Mouse (Mus musculus) neural tube, embryonic 13.5 days (tissue): ENCODE measurements around the gene Miga2. TPM values are rescaled to one million over a fixed set of nuclear protein-coding genes. Genes with fewer than 3 reads are reported as not detected.
A peak's percentile ranks its signal among the peaks of the same experiment; 100 is the strongest.

Experiments
- ATAC-seq: fragments of 200-750 bp; cut with Nextera tagmentation; 2 replicates; pipeline ENCODE4 v1.8.0; 2017; ENCODE audit warnings: low read depth, mild to moderate bottlenecking, moderate TSS enrichment, moderate library complexity
- H3K27ac ChIP-seq: fragments of 300-500 bp; sonication (generic); replicated peaks from 2 replicates; pipeline ENCODE4 v1.5.1; 2015; ENCODE audit warnings: moderate library complexity, mild to moderate bottlenecking, inconsistent platforms
- H3K27me3 ChIP-seq: fragments of 300-500 bp; sonication (generic); 2 replicates; pipeline ENCODE4 v1.6.1; 2015; ENCODE audit warnings: mild to moderate bottlenecking, inconsistent platforms
- H3K36me3 ChIP-seq: fragments of 300-500 bp; sonication (generic); 2 replicates; pipeline ENCODE4 v1.6.1; 2015; ENCODE audit warnings: mild to moderate bottlenecking, inconsistent platforms
- H3K4me1 ChIP-seq: fragments of 300-500 bp; sonication (generic); replicated peaks from 2 replicates; pipeline ENCODE4 v1.6.1; 2015; ENCODE audit warnings: inconsistent platforms
- H3K4me2 ChIP-seq: fragments of 300-500 bp; sonication (generic); 2 replicates; pipeline ENCODE4 v1.6.1; 2015; ENCODE audit warnings: inconsistent platforms, mild to moderate bottlenecking, moderate library complexity
- H3K4me3 ChIP-seq: fragments of 300-500 bp; sonication (generic); 2 replicates; pipeline ENCODE4 v1.5.1; 2015; ENCODE audit warnings: mild to moderate bottlenecking, inconsistent platforms
- H3K9ac ChIP-seq: fragments of 300-500 bp; sonication (generic); 2 replicates; pipeline ENCODE4 v1.6.1; 2015; ENCODE audit warnings: moderate library complexity, mild to moderate bottlenecking, inconsistent platforms
- H3K9me3 ChIP-seq: fragments of 300-500 bp; sonication (generic); 2 replicates; pipeline ENCODE4 v1.6.1; 2016; ENCODE audit warnings: inconsistent platforms
- WGBS: fragments of 180-500 bp; shearing (Covaris S2); methylation state at CpG from one replicate; pipeline ENCODE4 v1.1.7; 2015; 5-methylcytosine and 5-hydroxymethylcytosine counted together
- polyA plus RNA-seq: library from polyadenylated mRNA; unstranded; fragments of >200 nt; fragmentation: Nextera tagmentation; extraction: Ambion mirVana; gene quantifications from 2 replicates; pipeline ENCODE4 v1.2.1, GENCODE M21; 2015

Miga2 gene
- polyA plus RNA-seq, 1 experiment from 2014 or later = 26.3 TPM

- no peak overlapping the region for H3K9ac ChIP-seq
- H3K4me1 ChIP-seq = peaks cover 41% of the 10 kb centered on the region
- no peaks in the 10 kb centered on the region for H3K27me3 ChIP-seq
- H3K4me2 ChIP-seq = peak overlapping the region; percentile 60; the same call in 1 of the 2 replicates
- no peaks in the 10 kb centered on the region for H3K9me3 ChIP-seq
- H3K36me3 ChIP-seq = peaks cover 10% of the 10 kb centered on the region
- no peak for ATAC-seq
- H3K4me3 ChIP-seq = no peak overlapping the region
- 74% methylated on average over 5 of the region's 5 CpGs for WGBS
- no peak overlapping the region for H3K27ac ChIP-seq
Measured at GRCm38 (mm10) chr2:30362865-30363264, 1.2 kb upstream of the Miga2 start.

GRCm38 (mm10) chr2:30365281-30366069 lies 1.4 kb downstream of the Miga2 start:
- ATAC-seq = no peak

DNA sequence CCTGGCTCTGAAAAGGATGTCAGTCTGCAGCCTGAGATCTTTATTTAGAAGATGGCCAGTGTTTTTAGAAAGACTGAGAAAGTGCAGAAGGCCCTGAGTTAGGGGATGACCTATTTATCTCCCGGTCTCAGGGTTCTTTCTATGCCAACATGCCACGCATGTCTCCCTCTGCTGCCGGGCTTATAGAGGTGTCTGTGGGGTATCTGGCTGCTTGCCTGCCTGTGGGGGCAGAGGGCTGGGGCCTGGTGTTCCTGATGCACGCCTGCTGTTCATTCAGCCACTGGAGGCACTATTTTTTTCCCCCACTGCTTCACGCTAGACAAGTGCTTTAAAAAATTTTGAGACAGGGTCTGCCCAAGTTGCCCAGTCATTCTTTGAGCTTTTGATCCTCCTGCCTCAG lies 2.2 kb downstream of the Miga2 start:
- WGBS = 75% methylated on average over 5 of the region's 5 CpGs
- Histone ChIP-seq H3K27ac (no peak overlapping the region), H3K4me1 (peaks cover 26% of the 10 kb centered on the region), H3K9ac (no peak overlapping the region), H3K9me3 (no peaks in the 10 kb centered on the region), H3K27me3 (no peaks in the 10 kb centered on the region), H3K36me3 (peaks cover 43% of the 10 kb centered on the region), H3K4me3 (no peak overlapping the region), H3K4me2 (no peak overlapping the region)
- no peak for ATAC-seq

More at GRCm38 (mm10) chr2:30365281-30366069, 1.4 kb downstream of the Miga2 start:
- H3K4me3 ChIP-seq = peak overlapping the region; percentile 69
- peak overlapping the region; percentile 98 for H3K4me2 ChIP-seq
- no peaks in the 10 kb centered on the region for H3K27me3 ChIP-seq
- peaks cover 26% of the 10 kb centered on the region for H3K4me1 ChIP-seq
- H3K9me3 ChIP-seq = no peaks in the 10 kb centered on the region
- no peak overlapping the region for H3K27ac ChIP-seq
- H3K36me3 ChIP-seq = peaks cover 36% of the 10 kb centered on the region
- peak overlapping the region; percentile 89 for H3K9ac ChIP-seq
- WGBS = 89% methylated on average over 2 of the region's 2 CpGs

- no peak for ATAC-seq
- Histone ChIP-seq H3K9ac (no peak overlapping the region), H3K9me3 (no peaks in the 10 kb centered on the region), H3K4me1 (peaks cover under 1% of the 10 kb centered on the region; the same call in 1 of the 2 replicates), H3K27ac (no peak overlapping the region), H3K4me2 (no peak overlapping the region), H3K36me3 (peaks cover 93% of the 10 kb centered on the region), H3K4me3 (no peak overlapping the region), H3K27me3 (no peaks in the 10 kb centered on the region)
- WGBS = 97% methylated on average over 8 of the region's 8 CpGs
Measured at GRCm38 (mm10) chr2:30371544-30371943, 7.5 kb downstream of the Miga2 start.

DNA sequence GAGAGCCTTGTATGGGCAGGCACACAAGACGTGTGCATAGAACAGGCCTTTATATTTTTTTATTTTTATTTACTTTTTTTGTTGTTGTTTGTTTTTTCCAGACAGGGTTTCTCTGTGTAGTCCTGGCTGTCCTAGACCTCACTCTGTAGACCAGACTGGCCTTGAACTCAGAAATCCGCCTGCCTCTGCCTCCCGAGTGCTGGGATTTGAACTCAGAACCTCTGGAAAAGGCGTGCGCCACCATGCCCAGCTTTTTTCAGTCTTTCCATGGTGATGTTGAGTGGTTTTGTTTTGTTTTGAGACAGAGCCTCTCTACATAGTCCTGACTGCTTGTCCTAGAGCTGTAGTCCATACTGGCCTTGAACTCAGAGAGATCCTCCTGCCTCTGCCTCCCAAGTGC lies 8.7 kb downstream of the Miga2 start:
- Histone ChIP-seq H3K9me3 (no peaks in the 10 kb centered on the region), H3K4me3 (no peak overlapping the region), H3K27ac (no peak overlapping the region), H3K9ac (no peak overlapping the region), H3K36me3 (peaks cover 97% of the 10 kb centered on the region), H3K4me1 (no peaks in the 10 kb centered on the region), H3K4me2 (no peak overlapping the region), H3K27me3 (no peaks in the 10 kb centered on the region)
- ATAC-seq = no peak
- 98% methylated on average over 5 of the region's 5 CpGs for WGBS

GRCm38 (mm10) chr2:30375893-30376292 lies 11.9 kb downstream of the Miga2 start:
- H3K9ac ChIP-seq = no peak overlapping the region
- H3K36me3 ChIP-seq = peaks cover 93% of the 10 kb centered on the region
- 97% methylated on average over 10 of the region's 10 CpGs for whole genome bisulfite sequencing
- no peak overlapping the region for H3K27ac ChIP-seq
- H3K4me3 ChIP-seq = no peak overlapping the region
- H3K4me2 ChIP-seq = no peak overlapping the region
- no peaks in the 10 kb centered on the region for H3K4me1 ChIP-seq
- H3K27me3 ChIP-seq = no peaks in the 10 kb centered on the region
- H3K9me3 ChIP-seq = no peaks in the 10 kb centered on the region
- no peak for ATAC-seq

DNA sequence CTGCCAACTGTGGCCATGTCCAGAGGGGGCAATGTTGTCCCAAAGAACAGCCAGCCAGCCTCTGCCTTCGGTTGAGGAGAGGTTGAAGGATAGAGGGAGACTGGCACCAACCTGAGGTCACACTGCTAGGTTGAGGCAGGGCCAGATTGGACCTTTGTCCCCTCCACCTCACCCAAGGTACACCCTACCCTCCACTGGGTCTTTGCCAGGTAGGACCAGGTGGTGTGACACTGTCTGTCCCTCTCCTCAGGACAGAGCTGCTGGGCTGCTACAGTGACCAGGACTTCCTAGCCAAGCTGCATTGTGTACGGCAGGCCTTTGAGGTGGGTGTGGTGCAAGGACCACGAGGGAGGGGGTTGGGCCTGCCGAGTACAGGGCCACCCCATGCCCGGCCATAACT lies 13.7 kb downstream of the Miga2 start:
- ATAC-seq = no peak
- Histone ChIP-seq H3K9ac (no peak overlapping the region), H3K27ac (no peak overlapping the region), H3K36me3 (peaks cover 93% of the 10 kb centered on the region), H3K4me2 (no peak overlapping the region), H3K4me1 (no peaks in the 10 kb centered on the region), H3K9me3 (no peaks in the 10 kb centered on the region), H3K4me3 (no peak overlapping the region), H3K27me3 (no peaks in the 10 kb centered on the region)
- 83% methylated on average over 5 of the region's 5 CpGs for WGBS

- Histone ChIP-seq H3K4me3 (no peak overlapping the region), H3K27me3 (no peaks in the 10 kb centered on the region), H3K36me3 (peaks cover 93% of the 10 kb centered on the region), H3K4me1 (no peaks in the 10 kb centered on the region), H3K9me3 (no peaks in the 10 kb centered on the region), H3K9ac (no peak overlapping the region), H3K4me2 (no peak overlapping the region), H3K27ac (no peak overlapping the region)
- ATAC-seq = no peak
- 89% methylated on average over 7 of the region's 7 CpGs for WGBS
Measured at GRCm38 (mm10) chr2:30379307-30379706, 15.3 kb downstream of the Miga2 start.

DNA sequence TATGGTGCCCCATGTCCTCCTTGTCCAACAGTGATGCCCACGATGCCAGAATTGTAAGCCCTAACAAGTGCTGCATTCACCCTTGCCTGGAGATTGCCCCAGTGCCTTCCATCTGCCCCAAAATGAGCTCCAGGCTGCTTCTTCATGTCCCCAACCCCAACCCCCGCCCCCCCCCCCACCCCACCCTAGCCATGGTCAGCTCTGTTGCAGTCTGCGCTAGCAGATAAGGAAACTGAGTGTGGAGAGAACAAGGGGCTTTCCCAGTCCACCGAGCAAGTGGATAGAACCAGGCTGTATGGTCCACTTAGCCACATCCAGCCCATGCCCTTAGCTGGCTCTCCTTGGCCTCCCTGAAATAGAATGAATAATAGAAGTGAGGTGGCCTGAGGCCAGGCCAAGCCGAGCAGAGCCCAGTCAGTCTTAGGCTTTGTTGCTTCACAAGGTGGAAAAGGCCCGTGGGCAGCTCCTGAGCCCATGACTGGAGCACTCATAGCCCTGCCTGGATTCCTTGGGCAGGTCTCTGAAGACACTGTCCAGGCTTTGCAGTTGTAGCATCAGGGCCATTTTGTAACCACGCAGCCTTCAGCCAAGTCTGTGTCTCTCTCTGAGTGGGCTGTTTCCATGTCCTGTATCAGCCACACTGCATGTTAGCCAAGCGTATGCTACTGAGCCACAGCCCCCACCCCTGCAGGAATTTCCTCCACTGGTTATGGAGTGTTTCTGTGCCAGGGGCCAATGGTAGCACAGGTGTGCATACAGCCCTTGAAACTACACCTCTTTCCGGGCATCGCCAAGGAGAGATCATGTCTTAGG lies 16.7 kb downstream of the Miga2 start:
- Histone ChIP-seq H3K36me3 (peaks cover 96% of the 10 kb centered on the region), H3K9ac (no peak overlapping the region), H3K9me3 (no peaks in the 10 kb centered on the region), H3K4me1 (no peaks in the 10 kb centered on the region), H3K4me3 (no peak overlapping the region), H3K27me3 (no peaks in the 10 kb centered on the region), H3K4me2 (no peak overlapping the region), H3K27ac (no peak overlapping the region)
- no peak for ATAC-seq
- WGBS = 91% methylated on average over 10 of the region's 10 CpGs

GRCm38 (mm10) chr2:30381377-30381725 lies 17.3 kb downstream of the Miga2 start:
- no peak overlapping the region for H3K4me3 ChIP-seq
- no peaks in the 10 kb centered on the region for H3K27me3 ChIP-seq
- WGBS = 97% methylated on average over 4 of the region's 4 CpGs
- peaks cover 91% of the 10 kb centered on the region for H3K36me3 ChIP-seq
- H3K9me3 ChIP-seq = no peaks in the 10 kb centered on the region
- no peak overlapping the region for H3K27ac ChIP-seq
- no peak overlapping the region for H3K9ac ChIP-seq
- no peak overlapping the region for H3K4me2 ChIP-seq
- no peak for ATAC-seq
- no peaks in the 10 kb centered on the region for H3K4me1 ChIP-seq

DNA sequence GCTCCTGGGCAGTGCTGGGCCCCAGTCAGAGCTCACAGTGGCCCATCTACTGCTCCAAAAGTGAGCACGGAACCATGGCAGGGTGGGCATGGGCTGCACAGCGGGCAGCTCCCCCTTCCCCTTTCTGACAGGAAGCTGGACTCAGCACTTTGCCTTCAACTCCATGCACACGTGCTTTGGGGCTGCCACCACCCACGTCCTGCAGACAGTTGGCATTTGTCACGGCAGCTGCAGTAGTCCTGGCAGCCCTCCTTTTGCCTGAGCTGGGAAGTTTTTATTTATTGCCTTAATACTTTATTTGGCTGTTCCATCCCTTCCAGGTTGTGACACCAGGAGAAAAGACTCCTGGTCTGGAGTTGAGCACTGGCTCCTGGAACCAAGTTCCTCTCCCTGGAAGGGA lies 20.8 kb downstream of the Miga2 start:
- Histone ChIP-seq H3K9me3 (no peaks in the 10 kb centered on the region), H3K4me3 (no peak overlapping the region), H3K9ac (no peak overlapping the region), H3K27ac (no peak overlapping the region), H3K36me3 (peaks cover 57% of the 10 kb centered on the region), H3K4me2 (no peak overlapping the region), H3K4me1 (no peaks in the 10 kb centered on the region), H3K27me3 (no peaks in the 10 kb centered on the region)
- WGBS = 81% methylated on average over 5 of the region's 5 CpGs
- ATAC-seq = no peak

DNA sequence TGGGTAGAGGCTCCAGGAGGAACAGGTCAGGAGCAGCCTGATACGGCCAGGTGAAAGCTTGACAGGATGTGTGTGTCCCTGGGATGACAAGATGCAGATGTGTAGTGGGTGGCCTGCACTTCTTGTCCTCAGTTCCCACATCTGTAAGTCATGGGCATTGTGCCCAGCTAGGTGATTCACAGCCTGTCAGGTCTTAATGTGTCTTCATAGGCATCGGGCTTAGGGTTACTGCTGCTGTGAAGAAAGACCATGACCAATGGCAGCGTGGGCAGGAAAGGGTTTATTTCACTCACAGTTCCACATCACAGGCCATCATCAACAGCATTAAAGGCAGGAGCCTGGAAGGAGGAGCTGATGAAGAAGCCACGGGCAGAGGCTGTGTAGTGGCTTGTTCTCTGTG lies 21.6 kb downstream of the Miga2 start:
- ATAC-seq = no peak
- Histone ChIP-seq H3K27ac (no peak overlapping the region), H3K9me3 (no peaks in the 10 kb centered on the region), H3K4me3 (no peak overlapping the region), H3K9ac (no peak overlapping the region), H3K27me3 (no peaks in the 10 kb centered on the region), H3K4me1 (no peaks in the 10 kb centered on the region), H3K4me2 (no peak overlapping the region), H3K36me3 (peaks cover 50% of the 10 kb centered on the region)
- 80% methylated on average over 4 of the region's 4 CpGs for WGBS
